Comparison of ENCODE assay signal across 29 mouse cellular contexts in the genomic region with DNA sequence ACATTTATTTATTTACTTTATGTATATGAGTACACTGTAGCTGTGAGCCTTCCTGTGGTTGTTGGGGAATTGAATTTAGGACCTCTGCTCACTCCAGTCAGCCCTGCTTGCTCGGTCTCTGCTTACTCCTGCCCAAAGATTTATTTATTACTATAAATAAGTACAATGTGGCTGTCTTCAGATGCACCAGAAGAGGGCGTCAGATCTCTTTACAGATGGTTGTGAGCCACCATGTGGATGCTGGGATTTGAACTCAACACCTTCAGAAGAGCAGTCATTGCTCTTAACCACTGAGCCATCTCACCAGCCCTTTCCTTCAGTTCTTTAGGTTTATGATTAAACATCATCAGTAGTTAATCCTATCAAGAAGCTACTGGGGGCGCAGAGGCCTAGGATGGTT. TPM values are rescaled to one million over a fixed set of nuclear protein-coding genes. Genes with fewer than 3 reads are reported as not detected.
DNase-seq lines count a peak whose midpoint lies in the region; ATAC-seq and TF ChIP-seq lines count a peak whose summit lies in the region.
"Had no signal": no experiment of that assay in that cellular context is flagged by ENCODE, and none has a peak within 500 bp of the region (broad histone marks: within the 10 kb centered on the region; RNA-seq: fewer than 3 reads in every experiment).

No protein-coding gene starts in this region.

- no peak for ATAC-seq in hindbrain, postnatal 0 days
- ATAC-seq in hindbrain, embryonic 14.5 days (ENCODE audit: low FRiP score) = no peak
- ATAC-seq in liver, embryonic 14.5 days (ENCODE audit: insufficient read depth) = no peak
- no peak for ATAC-seq in activated CD4-positive, CD25-positive, alpha-beta regulatory T cell, adult 4 months
- ATAC-seq: CD4-positive, CD25-positive, alpha-beta regulatory T cell, adult 4 months; inflammation-experienced regulatory T-cells, adult 6 months; midbrain, embryonic 15.5 days had no signal

- TF ChIP-seq CTCF in hindbrain, postnatal 0 days (IDR thresholded peaks at IDR 0.05; ENCODE audit: low read depth) = 0 out of 2 replicates have a peak, but pooled peaks have one; percentile 13
- peak; percentile 51 for TF ChIP-seq CTCF in liver, embryonic 14.5 days (IDR thresholded peaks at IDR 0.05; ENCODE audit: low read depth)
- TF ChIP-seq CTCF in CH12.LX (conservative IDR thresholded peaks at IDR 0.05 in 1 of 2, IDR thresholded peaks at IDR 0.05 in 1 of 2; ENCODE audit: low read depth in 2 of 2, low read length in 2 of 2) (peak in 1 of 2 experiments; percentile 52; a peak in 2 of 4 replicates), MEL (IDR thresholded peaks at IDR 0.05 in 2 of 3, conservative IDR thresholded peaks at IDR 0.05 in 1 of 3; ENCODE audit: control insufficient read depth in 1 of 3, insufficient read depth in 1 of 3, low read depth in 2 of 3, low read length in 3 of 3, poor library complexity in 1 of 3, severe bottlenecking in 1 of 3) (peak in 2 of 3 experiments; percentile 37 to 47; a peak in 4 of 6 replicates)

- TF ChIP-seq EP300 in liver, embryonic 14.5 days (IDR thresholded peaks at IDR 0.05; ENCODE audit: low read depth) = no peak
- no peak for TF ChIP-seq EP300 in CH12.LX (IDR thresholded peaks at IDR 0.05; ENCODE audit: low read length)
- no peak for TF ChIP-seq EP300 in MEL (IDR thresholded peaks at IDR 0.05; ENCODE audit: low read depth in 1 of 2, low read length in 2 of 2)

- H3K4me3 ChIP-seq in hindbrain, postnatal 0 days (ENCODE audit: low read length) = no peak overlapping the region
- H3K4me3 ChIP-seq in hindbrain, embryonic 14.5 days (replicated peaks; ENCODE audit: low read length) = no peak overlapping the region
- H3K4me3 ChIP-seq in liver, embryonic 14.5 days (ENCODE audit: insufficient read depth in 1 of 2, low read depth in 2 of 2, low read length in 2 of 2) = no peak overlapping the region
- H3K4me3 ChIP-seq in CH12.LX (replicated peaks in 1 of 3; ENCODE audit: low read depth in 2 of 3, low read length in 2 of 3, poor library complexity in 1 of 3) (no peak overlapping the region), MEL (ENCODE audit: control insufficient read depth in 1 of 2, insufficient read depth in 1 of 2, low read depth in 2 of 2, low read length in 2 of 2) (no peak overlapping the region)
- H3K4me3 ChIP-seq: embryonic facial prominence, embryonic 13.5 days; erythroblast, embryonic 14.5 days; forebrain, embryonic 12.5 days; heart, embryonic 12.5 days; hindbrain, embryonic 13.5 days; limb, embryonic 12.5 days; liver, embryonic 15.5 days; midbrain, embryonic 15.5 days; stomach, embryonic 15.5 days had no signal

- H3K9me3 ChIP-seq in hindbrain, postnatal 0 days (ENCODE audit: low read length) = no peaks in the 10 kb centered on the region
- no peaks in the 10 kb centered on the region for H3K9me3 ChIP-seq in hindbrain, embryonic 14.5 days (ENCODE audit: control insufficient read depth, low read length)
- H3K9me3 ChIP-seq in liver, embryonic 14.5 days (ENCODE audit: control insufficient read depth, low read length) = no peaks in the 10 kb centered on the region
- no peaks in the 10 kb centered on the region for H3K9me3 ChIP-seq in CH12.LX (replicated peaks; ENCODE audit: low read length)
- no peaks in the 10 kb centered on the region for H3K9me3 ChIP-seq in MEL (replicated peaks; ENCODE audit: insufficient read depth, low read length)
- H3K9me3 ChIP-seq: embryonic facial prominence, embryonic 13.5 days; forebrain, embryonic 12.5 days; heart, embryonic 12.5 days; hindbrain, embryonic 13.5 days; limb, embryonic 12.5 days; liver, embryonic 15.5 days; midbrain, embryonic 15.5 days; stomach, embryonic 15.5 days had no signal

- no peak overlapping the region for H3K4me2 ChIP-seq in hindbrain, postnatal 0 days (ENCODE audit: low read depth, low read length)
- no peak overlapping the region for H3K4me2 ChIP-seq in hindbrain, embryonic 14.5 days (replicated peaks)
- no peak overlapping the region for H3K4me2 ChIP-seq in liver, embryonic 14.5 days (ENCODE audit: low read depth)
- no peak overlapping the region for H3K4me2 ChIP-seq in CH12.LX (ENCODE audit: insufficient read depth, low read depth, poor library complexity, severe bottlenecking)
- H3K4me2 ChIP-seq: embryonic facial prominence, embryonic 13.5 days; forebrain, embryonic 12.5 days; heart, embryonic 12.5 days; hindbrain, embryonic 13.5 days; limb, embryonic 12.5 days; liver, embryonic 15.5 days; midbrain, embryonic 15.5 days; stomach, embryonic 15.5 days had no signal

- in situ Hi-C loops in CH12.LX (cut with MboI; ENCODE audit: low pct_ligation_motif_present, low pct_unique_long_range_greater_than_20kb, low sequenced_read_pairs) = no loop called here

- DNase-seq in hindbrain, postnatal 0 days (ENCODE audit: low spot score) = no peak
- no peak for DNase-seq in hindbrain, embryonic 14.5 days (ENCODE audit: low spot score)
- no peak for DNase-seq in liver, embryonic 14.5 days (ENCODE audit: low read depth in 3 of 3, low spot score in 3 of 3)
- DNase-seq in liver = no peak
- DNase-seq in CH12.LX (ENCODE audit: extremely low read depth) = no peak
- DNase-seq in MEL (ENCODE audit: low read depth, low spot score) = no peak
- DNase-seq: adrenal gland, postnatal 14 days; cerebellum, adult 11 months; cerebellum, postnatal 10 days; gastrocnemius, postnatal 25 days; heart, adult 18-20 months; heart, postnatal 4 days; kidney, adult 8-10 months; kidney, postnatal 10 days; right cerebral cortex, postnatal 25 days; thymus, postnatal 14 days had no signal

- dilution Hi-C loops in CH12.LX (cut with MboI; ENCODE audit: extremely low pct_ligation_motif_present, extremely low pct_unique_long_range_greater_than_20kb, low sequenced_read_pairs) = no loop called here

- H3K36me3 ChIP-seq in hindbrain, postnatal 0 days (ENCODE audit: insufficient read depth, low read length) = no peaks in the 10 kb centered on the region
- no peaks in the 10 kb centered on the region for H3K36me3 ChIP-seq in hindbrain, embryonic 14.5 days (replicated peaks; ENCODE audit: control insufficient read depth, insufficient read depth)
- no peaks in the 10 kb centered on the region for H3K36me3 ChIP-seq in liver, embryonic 14.5 days (replicated peaks; ENCODE audit: control insufficient read depth, insufficient read depth, low read depth)
- H3K36me3 ChIP-seq in CH12.LX (replicated peaks in 1 of 2; ENCODE audit: control insufficient read depth in 1 of 2, insufficient read depth in 1 of 2, low read length in 1 of 2) = no peaks in the 10 kb centered on the region
- peaks cover 0 to 14% of the 10 kb centered on the region in 2 experiments; a peak in 2 of 4 replicates for H3K36me3 ChIP-seq in MEL (ENCODE audit: control insufficient read depth in 1 of 2, insufficient read depth in 2 of 2, low read length in 2 of 2)
- H3K36me3 ChIP-seq: embryonic facial prominence, embryonic 13.5 days; forebrain, embryonic 12.5 days; heart, embryonic 12.5 days; hindbrain, embryonic 13.5 days; limb, embryonic 12.5 days; liver, embryonic 15.5 days; midbrain, embryonic 15.5 days; stomach, embryonic 15.5 days had no signal

- TF ChIP-seq RAD21 in CH12.LX (IDR thresholded peaks at IDR 0.05; ENCODE audit: low read depth, low read length) = peak; percentile 39
- peak; percentile 35 for TF ChIP-seq RAD21 in MEL (IDR thresholded peaks at IDR 0.05; ENCODE audit: low read depth, low read length)

- 57% methylated on average over 3 of the region's 3 CpGs for WGBS in hindbrain, postnatal 0 days
- WGBS in hindbrain, embryonic 14.5 days = 50% methylated on average over 3 of the region's 3 CpGs
- 44% methylated on average over 3 of the region's 3 CpGs for WGBS in liver, embryonic 14.5 days (ENCODE audit: insufficient replicate concordance)

- H3K27ac ChIP-seq in hindbrain, postnatal 0 days = no peak overlapping the region
- H3K27ac ChIP-seq in hindbrain, embryonic 14.5 days = no peak overlapping the region
- no peak overlapping the region for H3K27ac ChIP-seq in liver, embryonic 14.5 days
- H3K27ac ChIP-seq in CH12.LX (ENCODE audit: insufficient read depth, low read depth) = no peak overlapping the region
- no peak overlapping the region for H3K27ac ChIP-seq in MEL (ENCODE audit: control insufficient read depth, low read depth, low read length)
- H3K27ac ChIP-seq: embryonic facial prominence, embryonic 13.5 days; forebrain, embryonic 12.5 days; hindbrain, embryonic 13.5 days; limb, embryonic 12.5 days; liver, embryonic 15.5 days; midbrain, embryonic 15.5 days; stomach, embryonic 15.5 days had no signal

- H3K4me1 ChIP-seq in hindbrain, postnatal 0 days (ENCODE audit: insufficient read depth, low read length) = no peaks in the 10 kb centered on the region
- H3K4me1 ChIP-seq in hindbrain, embryonic 14.5 days (replicated peaks; ENCODE audit: control insufficient read depth, insufficient read depth, low read length) = no peaks in the 10 kb centered on the region
- H3K4me1 ChIP-seq in liver, embryonic 14.5 days (replicated peaks; ENCODE audit: control insufficient read depth in 2 of 2, insufficient read depth in 2 of 2, low read length in 1 of 2) = peaks cover 0 to 3% of the 10 kb centered on the region in 2 experiments; a peak in 2 of 4 replicates
- H3K4me1 ChIP-seq in CH12.LX (ENCODE audit: control insufficient read depth in 1 of 2, insufficient read depth in 2 of 2) (peaks cover 3 to 26% of the 10 kb centered on the region in 2 experiments; a peak in 3 of 4 replicates), MEL (ENCODE audit: control insufficient read depth in 1 of 2, insufficient read depth in 2 of 2, low read length in 2 of 2) (peaks cover 5 to 16% of the 10 kb centered on the region in 2 experiments; a peak in 3 of 4 replicates)
- H3K4me1 ChIP-seq: embryonic facial prominence, embryonic 13.5 days; forebrain, embryonic 12.5 days; limb, embryonic 12.5 days; midbrain, embryonic 15.5 days had no signal

- H3K9ac ChIP-seq in hindbrain, postnatal 0 days (replicated peaks; ENCODE audit: low read length) = no peak overlapping the region
- H3K9ac ChIP-seq in hindbrain, embryonic 14.5 days = no peak overlapping the region
- H3K9ac ChIP-seq in liver, embryonic 14.5 days (replicated peaks) = no peak overlapping the region
- H3K9ac ChIP-seq in CH12.LX (ENCODE audit: insufficient read depth, low read depth) = no peak overlapping the region
- no peak overlapping the region for H3K9ac ChIP-seq in MEL (ENCODE audit: control insufficient read depth, low read depth, low read length, poor library complexity, severe bottlenecking)
- H3K9ac ChIP-seq: embryonic facial prominence, embryonic 13.5 days; forebrain, embryonic 12.5 days; heart, embryonic 12.5 days; hindbrain, embryonic 13.5 days; limb, embryonic 12.5 days; liver, embryonic 15.5 days; midbrain, embryonic 15.5 days; stomach, embryonic 15.5 days had no signal

- H3K79me2 ChIP-seq in CH12.LX (replicated peaks; ENCODE audit: control insufficient read depth, extremely low read depth, insufficient read depth, poor library complexity, severe bottlenecking) = no peaks in the 10 kb centered on the region
- no peaks in the 10 kb centered on the region for H3K79me2 ChIP-seq in MEL (ENCODE audit: control insufficient read depth, insufficient read depth, low read length, poor library complexity)

- TF ChIP-seq POLR2A in CH12.LX (IDR thresholded peaks at IDR 0.05; ENCODE audit: low read depth, low read length) (no peak), MEL (IDR thresholded peaks at IDR 0.05; ENCODE audit: control insufficient read depth in 1 of 2, insufficient read depth in 1 of 2, low read depth in 1 of 2, low read length in 2 of 2, poor library complexity in 1 of 2) (no peak)

- H3K27me3 ChIP-seq in hindbrain, postnatal 0 days (ENCODE audit: insufficient read depth, low read length) = no peaks in the 10 kb centered on the region
- H3K27me3 ChIP-seq in hindbrain, embryonic 14.5 days (ENCODE audit: control insufficient read depth, insufficient read depth, low read length) = no peaks in the 10 kb centered on the region
- no peaks in the 10 kb centered on the region; the same call in 1 of the 2 replicates for H3K27me3 ChIP-seq in liver, embryonic 14.5 days (ENCODE audit: control insufficient read depth, insufficient read depth, low read length)
- H3K27me3 ChIP-seq in CH12.LX (replicated peaks) (no peaks in the 10 kb centered on the region), MEL (ENCODE audit: control insufficient read depth in 1 of 2, insufficient read depth in 2 of 2, low read length in 2 of 2) (no peaks in the 10 kb centered on the region)
- H3K27me3 ChIP-seq: embryonic facial prominence, embryonic 13.5 days; forebrain, embryonic 12.5 days; heart, embryonic 12.5 days; limb, embryonic 12.5 days; stomach, embryonic 15.5 days had no signal

RNA-seq across cellular contexts. Expression of a gene that starts 11.6 kb away (rescaled TPM):
- total RNA-seq in hindbrain, postnatal 0 days (2014; rRNA removed) = 1,199 and 1,407 TPM in 2 replicates
- 399 and 422 TPM in 2 replicates for polyA plus RNA-seq in hindbrain, postnatal 0 days (2015; fragmentation: Nextera tagmentation; extraction: Ambion mirVana)
- polyA plus RNA-seq in hindbrain, embryonic 14.5 days (2014; fragmentation: Nextera tagmentation; extraction: Ambion mirVana) = 450 and 573 TPM in 2 replicates
- polyA plus RNA-seq in liver, embryonic 14.5 days (2012; rRNA removed) = 867 and 921 TPM in 2 replicates
- 643 and 646 TPM in 2 replicates for polyA plus RNA-seq in liver, embryonic 14.5 days (2014; fragmentation: Nextera tagmentation; extraction: Ambion mirVana)
- 2,580 and 2,987 TPM in 2 replicates for total RNA-seq in CH12.LX (2012; rRNA removed)
- 1,667 and 1,906 TPM in 2 replicates for total RNA-seq in CH12.LX (2014; rRNA removed)
- polyA plus RNA-seq in CH12.LX (2012; ENCODE audit: insufficient read length, low read depth) = 2,220 and 2,250 TPM in 2 replicates
- total RNA-seq in MEL (2012; rRNA removed) = 2,338 and 2,523 TPM in 2 replicates
- 1,000 to 10,000 TPM in 1 of 2 experiments, not detected in 1; 2,530 TPM for polyA plus RNA-seq in MEL (2012; ENCODE audit: insufficient read depth in 1 of 2, insufficient read length in 2 of 2, low read depth in 1 of 2, low replicate concordance in 2 of 2, missing spikeins in 1 of 2)
- 1,000 to 10,000 TPM; 1,759 to 1,796 TPM for polyA plus RNA-seq in activated CD4-positive, CD25-positive, alpha-beta regulatory T cell, adult 4 months (2017; shearing (Covaris generic))

RNA-seq across cellular contexts. Expression of a gene that starts 25.5 kb away (rescaled TPM):
- total RNA-seq in hindbrain, postnatal 0 days (2014; rRNA removed) = 1.3 and 1.7 TPM in 2 replicates
- 0.64 and 0.65 TPM in 2 replicates for polyA plus RNA-seq in hindbrain, postnatal 0 days (2015; fragmentation: Nextera tagmentation; extraction: Ambion mirVana)
- 1.5 and 1.8 TPM in 2 replicates for polyA plus RNA-seq in hindbrain, embryonic 14.5 days (2014; fragmentation: Nextera tagmentation; extraction: Ambion mirVana)
- polyA plus RNA-seq in liver, embryonic 14.5 days (2012; rRNA removed) = 1.3 and 1.4 TPM in 2 replicates
- polyA plus RNA-seq in liver, embryonic 14.5 days (2014; fragmentation: Nextera tagmentation; extraction: Ambion mirVana) = 1.1 and 1.5 TPM in 2 replicates
- total RNA-seq in CH12.LX (2012; rRNA removed) (12.6 and 13.2 TPM in 2 replicates), CH12.LX (2014; rRNA removed) (11.3 and 13.0 TPM in 2 replicates), MEL (2012; rRNA removed) (0.39 and 0.42 TPM in 2 replicates)
- polyA plus RNA-seq in CH12.LX (2012; ENCODE audit: insufficient read length, low read depth) (7.4 and 7.7 TPM in 2 replicates), MEL (2012; ENCODE audit: insufficient read depth in 1 of 2, insufficient read length in 2 of 2, low read depth in 1 of 2, low replicate concordance in 2 of 2, missing spikeins in 1 of 2) (under 1 TPM in 1 of 2 experiments, not detected in 1; 0.29 TPM)
- 1 to 10 TPM; 4.1 to 4.2 TPM for polyA plus RNA-seq in activated CD4-positive, CD25-positive, alpha-beta regulatory T cell, adult 4 months (2017; shearing (Covaris generic))

RNA-seq across cellular contexts. Expression of a gene that starts 30.9 kb away (rescaled TPM):
- 11.0 and 90.5 TPM in 2 replicates for total RNA-seq in hindbrain, postnatal 0 days (2014; rRNA removed)
- polyA plus RNA-seq in hindbrain, postnatal 0 days (2015; fragmentation: Nextera tagmentation; extraction: Ambion mirVana) = 8.6 and 9.8 TPM in 2 replicates
- 17.2 and 18.1 TPM in 2 replicates for polyA plus RNA-seq in hindbrain, embryonic 14.5 days (2014; fragmentation: Nextera tagmentation; extraction: Ambion mirVana)
- polyA plus RNA-seq in liver, embryonic 14.5 days (2012; rRNA removed) = 0.13 and 0.18 TPM in 2 replicates
- polyA plus RNA-seq in liver, embryonic 14.5 days (2014; fragmentation: Nextera tagmentation; extraction: Ambion mirVana) = 0.05 TPM in 1 of 2 replicates, not detected in the other
- total RNA-seq in CH12.LX (2012; rRNA removed) (0.08 and 0.13 TPM in 2 replicates), CH12.LX (2014; rRNA removed) (0.09 TPM in 1 of 2 replicates, not detected in the other), MEL (2012; rRNA removed) (not detected in 2 replicates)
- polyA plus RNA-seq in CH12.LX (2012; ENCODE audit: insufficient read length, low read depth) (0.57 and 1.5 TPM in 2 replicates), MEL (2012; ENCODE audit: insufficient read depth in 1 of 2, insufficient read length in 2 of 2, low read depth in 1 of 2, low replicate concordance in 2 of 2, missing spikeins in 1 of 2) (under 1 TPM in 1 of 2 experiments, not detected in 1; 0.03 TPM)
- 100 to 1,000 TPM; 103 to 107 TPM for polyA plus RNA-seq in activated CD4-positive, CD25-positive, alpha-beta regulatory T cell, adult 4 months (2017; shearing (Covaris generic))
- total RNA-seq: common myeloid progenitor, adult 5-6 weeks had no signal

RNA-seq across cellular contexts. Expression of a gene that starts 49.1 kb away (rescaled TPM):
- total RNA-seq in hindbrain, postnatal 0 days (2014; rRNA removed) = 48.0 and 61.2 TPM in 2 replicates
- polyA plus RNA-seq in hindbrain, postnatal 0 days (2015; fragmentation: Nextera tagmentation; extraction: Ambion mirVana) = 114 and 117 TPM in 2 replicates
- 129 and 149 TPM in 2 replicates for polyA plus RNA-seq in hindbrain, embryonic 14.5 days (2014; fragmentation: Nextera tagmentation; extraction: Ambion mirVana)
- 57.6 and 113 TPM in 2 replicates for polyA plus RNA-seq in liver, embryonic 14.5 days (2012; rRNA removed)
- 163 and 172 TPM in 2 replicates for polyA plus RNA-seq in liver, embryonic 14.5 days (2014; fragmentation: Nextera tagmentation; extraction: Ambion mirVana)
- total RNA-seq in CH12.LX (2012; rRNA removed) (133 and 166 TPM in 2 replicates), CH12.LX (2014; rRNA removed) (126 and 129 TPM in 2 replicates), MEL (2012; rRNA removed) (232 and 235 TPM in 2 replicates)
- polyA plus RNA-seq in CH12.LX (2012; ENCODE audit: insufficient read length, low read depth) (550 and 650 TPM in 2 replicates), MEL (2012; ENCODE audit: insufficient read depth in 1 of 2, insufficient read length in 2 of 2, low read depth in 1 of 2, low replicate concordance in 2 of 2, missing spikeins in 1 of 2) (100 to 1,000 TPM; 298 to 663 TPM)
- polyA plus RNA-seq in activated CD4-positive, CD25-positive, alpha-beta regulatory T cell, adult 4 months (2017; shearing (Covaris generic)) = 100 to 1,000 TPM; 136 to 160 TPM

RNA-seq across cellular contexts. Expression of a gene that starts 58.9 kb away (rescaled TPM):
- total RNA-seq in hindbrain, postnatal 0 days (2014; rRNA removed) = 15.3 and 15.5 TPM in 2 replicates
- polyA plus RNA-seq in hindbrain, postnatal 0 days (2015; fragmentation: Nextera tagmentation; extraction: Ambion mirVana) = 10.3 and 10.9 TPM in 2 replicates
- 11.5 and 12.7 TPM in 2 replicates for polyA plus RNA-seq in hindbrain, embryonic 14.5 days (2014; fragmentation: Nextera tagmentation; extraction: Ambion mirVana)
- 8.1 and 8.6 TPM in 2 replicates for polyA plus RNA-seq in liver, embryonic 14.5 days (2012; rRNA removed)
- polyA plus RNA-seq in liver, embryonic 14.5 days (2014; fragmentation: Nextera tagmentation; extraction: Ambion mirVana) = 7.6 and 9.9 TPM in 2 replicates
- total RNA-seq in CH12.LX (2012; rRNA removed) = 8.3 and 10.5 TPM in 2 replicates
- total RNA-seq in CH12.LX (2014; rRNA removed) = 10.9 and 11.4 TPM in 2 replicates
- polyA plus RNA-seq in CH12.LX (2012; ENCODE audit: insufficient read length, low read depth) = 9.0 TPM in 2 replicates
- 4.7 and 4.9 TPM in 2 replicates for total RNA-seq in MEL (2012; rRNA removed)
- polyA plus RNA-seq in MEL (2012; ENCODE audit: insufficient read depth in 1 of 2, insufficient read length in 2 of 2, low read depth in 1 of 2, low replicate concordance in 2 of 2, missing spikeins in 1 of 2) = 1 to 10 TPM in 1 of 2 experiments, not detected in 1; 7.2 TPM
- 10 to 100 TPM; 15.3 to 17.9 TPM for polyA plus RNA-seq in activated CD4-positive, CD25-positive, alpha-beta regulatory T cell, adult 4 months (2017; shearing (Covaris generic))
